Mouse (Mus musculus): Measurements from ENCODE around the gene Lgals3. TPM values are rescaled to one million over a fixed set of nuclear protein-coding genes. Genes with fewer than 3 reads are reported as not detected.
"Not testable (repeated sequence)": the region's sequence is repeated elsewhere in the genome, so short reads cannot be mapped to it uniquely, and the experiment has no call there.

Gene Lgals3
- 1 to 10 TPM; 2.8 to 5.8 TPM for total RNA-seq (2021)
- long read RNA-seq, experiment 1, transcript Lgals3-204 (6 exons, 1,298 nt), result major isoform, 12 of 16 reads
- long read RNA-seq, experiment 1, partial matches to known transcripts, result 2 of 16 reads
- long read RNA-seq, experiment 1, other reads (novel, unspliced or antisense), result 1 of 16 reads
- long read RNA-seq, experiment 2, partial matches to known transcripts, result 0 of 6 reads
- long read RNA-seq, experiment 2, other reads (novel, unspliced or antisense), result 0 of 6 reads

GRCm38 (mm10) chr14:47367461-47367860 is at the start of gene Lgals3:
TSS of gene Lgals3 (plus strand) at chr14:47367751.
- intact Hi-C loops (cut with DNase I), result no loop called here
- no peak for DNase-seq

DNA sequence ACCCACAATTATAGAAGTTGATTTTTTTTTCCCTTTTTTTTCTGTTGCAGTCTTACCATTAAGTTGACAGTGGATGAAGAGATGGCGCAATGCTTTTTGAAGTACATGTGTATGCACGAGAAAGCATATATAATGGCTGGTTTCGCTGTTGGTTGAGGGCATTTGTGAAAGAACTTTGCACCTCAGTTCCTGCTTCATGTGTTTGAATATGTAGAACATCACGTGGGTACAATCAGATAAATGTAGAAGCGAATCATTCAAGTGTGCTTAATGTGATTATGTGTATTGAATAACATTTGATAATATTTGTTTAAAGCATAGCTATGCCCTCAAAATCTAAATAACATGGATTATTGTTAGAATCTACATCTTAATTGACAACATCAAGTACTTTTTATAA is 48.2 kb upstream of the Lgals3 start:
- DNase-seq, result no peak
- intact Hi-C loops (cut with DNase I), result no loop called here

DNA sequence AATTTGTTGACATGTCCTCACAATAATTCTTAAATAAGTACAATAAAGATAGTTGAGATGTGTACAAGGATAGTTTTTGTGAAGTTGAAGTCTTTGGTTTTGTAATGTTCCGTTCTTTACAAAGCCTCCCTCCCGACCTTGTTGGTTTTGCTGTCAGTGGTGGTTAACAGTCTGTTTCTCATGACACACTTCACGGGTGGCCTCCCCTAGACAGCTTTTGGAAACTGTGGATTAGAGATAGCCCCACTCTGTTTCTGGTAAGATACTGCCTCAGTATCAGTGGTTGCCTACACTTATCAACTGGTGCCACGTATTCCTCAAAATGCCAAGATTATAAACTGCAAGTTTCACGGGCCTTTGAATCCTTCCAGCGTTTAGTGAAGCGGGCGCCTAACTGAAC is 46.0 kb upstream of the Lgals3 start:
- intact Hi-C loops (cut with DNase I); DNase-seq: not testable (repeated sequence)

- DNase-seq, result no peak
- intact Hi-C loops (cut with DNase I), result no loop called here
Measured at GRCm38 (mm10) chr14:47325965-47326761, 41.4 kb upstream of the Lgals3 start.

GRCm38 (mm10) chr14:47327347-47327746 is 40.2 kb upstream of the Lgals3 start:
- DNase-seq, result no peak
- intact Hi-C loops (cut with DNase I), result loop anchor here (1.0 kb wide), 1 partner anchor 18 kb away; no protein-coding TSS in a partner anchor

DNA sequence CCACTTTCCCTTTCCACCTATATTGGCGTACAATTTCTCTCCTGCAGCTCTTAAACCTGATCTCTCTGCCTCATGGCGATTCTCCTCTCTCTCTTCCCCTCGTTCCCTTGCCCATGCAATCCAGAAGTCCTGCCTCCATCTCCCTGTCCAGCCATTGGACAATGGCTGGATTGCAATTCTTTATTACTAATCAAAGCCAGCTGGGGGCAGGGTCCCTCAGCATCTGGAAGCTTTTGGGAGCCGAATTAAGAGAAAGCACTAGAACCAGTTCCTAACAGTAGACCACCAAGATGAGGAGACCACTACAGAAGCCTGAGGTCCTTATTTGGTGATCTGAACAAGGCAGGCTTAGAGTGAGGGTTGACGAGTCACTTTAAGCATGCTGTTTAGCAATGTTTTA is 35.6 kb upstream of the Lgals3 start:
- intact Hi-C loops (cut with DNase I), result loop anchor here (10.0 kb wide), 1 partner anchor 203 kb away; no protein-coding TSS in a partner anchor
- no peak for DNase-seq

- peak; percentile 25 to 42 for DNase-seq
- intact Hi-C loops (cut with DNase I), result loop anchor here (2.0 to 10.0 kb wide), 2 partner anchors 62 to 200 kb away; no protein-coding TSS in a partner anchor
Measured at GRCm38 (mm10) chr14:47334819-47335218, 32.7 kb upstream of the Lgals3 start.

- no peak for DNase-seq
- intact Hi-C loops (cut with DNase I), result loop anchor here (2.0 to 10.0 kb wide), 2 partner anchors 62 to 200 kb away; no protein-coding TSS in a partner anchor
Measured at GRCm38 (mm10) chr14:47335300-47335699, 32.3 kb upstream of the Lgals3 start.

- intact Hi-C loops (cut with DNase I), result no loop called here
- no peak for DNase-seq
Measured at GRCm38 (mm10) chr14:47340231-47340925, 27.2 kb upstream of the Lgals3 start.

GRCm38 (mm10) chr14:47341811-47342291 is 25.7 kb upstream of the Lgals3 start:
- intact Hi-C loops (cut with DNase I), result no loop called here
- no peak for DNase-seq

GRCm38 (mm10) chr14:47346715-47347114 is 20.8 kb upstream of the Lgals3 start:
- DNase-seq, result no peak
- intact Hi-C loops (cut with DNase I), result no loop called here

GRCm38 (mm10) chr14:47350974-47351373 is 16.6 kb upstream of the Lgals3 start:
- no peak for DNase-seq
- intact Hi-C loops (cut with DNase I), result no loop called here

DNA sequence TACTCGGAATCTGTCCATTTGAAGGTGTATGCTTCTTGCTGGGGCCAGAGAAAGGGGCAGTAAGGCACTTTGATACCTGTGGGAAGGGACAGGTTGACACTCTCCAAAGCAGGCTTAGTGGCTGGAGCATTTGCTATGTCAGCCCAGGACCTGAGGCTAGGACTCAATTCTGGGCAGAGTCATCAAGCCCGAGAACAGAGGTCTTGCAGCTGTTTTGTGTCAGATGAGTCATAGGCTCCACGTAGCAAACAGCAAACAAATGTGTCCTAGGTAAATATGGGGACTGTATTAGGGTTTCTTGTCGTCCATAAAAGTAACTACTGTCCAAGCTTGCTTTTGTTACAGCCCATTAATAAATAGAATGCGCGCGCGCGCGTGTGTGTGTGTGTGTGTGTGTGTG is 15.3 kb upstream of the Lgals3 start:
- no peak for DNase-seq
- intact Hi-C loops (cut with DNase I), result no loop called here

- intact Hi-C loops (cut with DNase I), result no loop called here
- DNase-seq, result no peak
Measured at GRCm38 (mm10) chr14:47353240-47353639, 14.3 kb upstream of the Lgals3 start.

DNA sequence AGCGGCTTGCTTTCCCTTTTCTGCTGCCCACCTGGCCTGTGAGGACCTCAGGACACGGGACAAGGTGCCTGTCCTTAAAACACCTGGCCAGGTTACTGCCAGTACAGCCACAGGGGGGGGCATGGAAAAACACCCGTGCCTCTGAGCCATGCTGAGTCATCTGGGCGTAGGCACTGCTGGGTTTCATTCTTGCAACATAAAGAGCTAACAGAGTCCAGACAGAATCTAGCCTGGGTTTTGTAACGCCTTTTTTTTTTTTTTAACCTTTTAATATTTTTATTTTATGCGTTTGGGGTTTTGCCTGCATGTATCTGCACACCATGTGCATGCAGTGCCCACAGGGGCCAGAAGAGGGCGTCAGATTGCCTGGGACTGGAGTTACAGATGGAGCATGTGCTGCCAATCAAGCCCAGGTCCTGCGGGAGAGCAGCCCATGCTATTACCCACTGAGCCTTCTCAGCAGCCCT is 13.4 kb upstream of the Lgals3 start:
- no peak for DNase-seq
- intact Hi-C loops (cut with DNase I), result no loop called here

DNA sequence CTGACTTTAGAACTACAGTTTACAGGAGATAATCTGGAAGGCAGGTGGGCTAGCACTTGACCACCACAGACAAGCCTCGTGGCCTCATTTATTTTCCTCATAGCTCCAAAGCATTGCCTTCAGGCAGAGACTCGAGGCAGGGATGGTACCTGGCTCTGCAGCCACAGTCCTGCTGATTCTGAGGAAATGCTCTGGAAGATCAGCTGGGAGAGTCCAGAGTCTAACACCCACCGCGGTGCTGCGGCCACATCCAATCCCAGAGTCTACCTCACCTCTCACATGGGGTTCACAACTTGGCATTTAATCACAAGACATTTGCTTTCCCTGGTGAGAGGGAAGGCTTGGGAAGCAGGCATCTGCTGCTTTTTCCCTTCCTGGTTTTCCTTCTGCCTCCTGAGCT is 12.6 kb upstream of the Lgals3 start:
- DNase-seq, result no peak
- intact Hi-C loops (cut with DNase I), result no loop called here

- intact Hi-C loops (cut with DNase I), result no loop called here
- no peak for DNase-seq
Measured at GRCm38 (mm10) chr14:47356622-47357021, 10.9 kb upstream of the Lgals3 start.

DNA sequence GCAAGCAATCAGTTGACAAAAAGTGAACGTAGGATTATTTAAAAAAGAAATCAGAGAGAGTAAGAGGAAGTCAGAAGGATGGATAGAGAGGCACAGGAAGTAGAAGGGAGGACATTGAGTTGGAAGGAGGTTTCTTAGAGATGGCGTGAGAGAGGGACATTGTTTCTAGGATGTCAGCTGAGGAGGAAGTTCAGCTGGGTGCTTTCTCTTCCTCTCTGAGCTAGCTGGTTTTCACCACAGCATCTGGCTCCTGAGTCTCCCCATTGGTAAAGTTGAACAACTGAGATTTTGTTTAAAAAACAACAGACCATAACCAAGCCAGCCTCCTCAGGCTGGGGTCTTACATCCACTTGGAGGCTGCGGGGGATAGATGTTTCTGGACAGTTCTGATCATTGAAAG is 7.9 kb upstream of the Lgals3 start:
- intact Hi-C loops (cut with DNase I), result no loop called here
- DNase-seq, result no peak

GRCm38 (mm10) chr14:47361418-47361817 is 6.1 kb upstream of the Lgals3 start:
- intact Hi-C loops (cut with DNase I), result no loop called here
- no peak for DNase-seq

GRCm38 (mm10) chr14:47361899-47362298 is 5.7 kb upstream of the Lgals3 start:
- intact Hi-C loops (cut with DNase I), result no loop called here
- no peak for DNase-seq
